Mouse (Mus musculus) ovary, postnatal 10 days (tissue): ENCODE measurements around the gene Sh2d4b.

ENCODE experiments used
- DNase-seq: peaks from one replicate; pipeline ENCODE4 v3.0.0; 2022; ENCODE audit warnings: low spot score

Gene Sh2d4b

GRCm38 (mm10) chr14:40837397-40837796 is 55.7 kb downstream of the Sh2d4b start:
- no peak for DNase-seq

DNA sequence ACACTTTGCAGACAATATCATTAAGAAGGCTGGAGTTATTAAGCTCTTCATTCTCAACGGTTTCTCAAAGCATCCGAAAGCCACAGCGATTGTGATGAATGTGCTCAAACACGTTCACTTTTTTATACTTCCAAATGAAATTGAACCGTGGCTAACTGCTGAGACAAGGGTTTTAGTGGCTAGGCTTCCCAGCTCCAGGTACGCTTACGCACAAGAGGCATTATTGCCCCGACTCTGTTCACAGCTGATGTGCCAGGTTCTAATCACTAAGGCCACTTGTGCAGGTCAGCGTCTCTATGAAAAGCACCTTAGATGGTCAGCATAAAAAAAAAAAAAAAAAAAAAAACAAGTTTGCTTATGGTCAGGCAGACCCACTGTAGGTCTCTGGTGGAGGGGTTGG is 62.6 kb downstream of the Sh2d4b start:
- no peak for DNase-seq

DNA sequence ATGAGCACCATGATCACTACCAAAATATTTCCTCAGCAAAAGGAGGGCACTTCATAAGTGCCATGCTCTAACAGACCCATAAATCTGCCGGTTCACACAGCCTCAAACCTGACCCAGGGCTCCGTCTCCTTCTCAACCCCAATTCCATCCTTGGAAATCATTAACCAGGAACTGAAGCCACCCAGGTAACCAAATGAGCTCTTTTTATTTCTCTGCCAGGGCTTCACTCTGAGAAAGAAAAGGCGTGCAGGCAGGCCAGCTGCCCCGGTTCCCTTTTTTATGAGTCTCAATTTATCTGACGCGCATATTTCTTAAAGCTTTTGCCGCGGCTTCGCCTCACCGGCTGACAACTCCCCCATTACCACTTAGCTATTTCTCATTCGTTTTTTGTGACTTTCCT is 63.0 kb downstream of the Sh2d4b start:
- DNase-seq: no peak

GRCm38 (mm10) chr14:40818051-40818450 is 75.0 kb downstream of the Sh2d4b start:
- no peak for DNase-seq

GRCm38 (mm10) chr14:40816715-40817114 is 76.4 kb downstream of the Sh2d4b start:
- DNase-seq: no peak

- DNase-seq: no peak
These were observed 101.5 kb downstream of the Sh2d4b start for GRCm38 (mm10) chr14:40791606-40792005.

- DNase-seq: no peak
These were observed 104.0 kb downstream of the Sh2d4b start for GRCm38 (mm10) chr14:40789110-40789509.

GRCm38 (mm10) chr14:40769097-40770090 is 123.7 kb downstream of the Sh2d4b start:
- no peak for DNase-seq
